Mouse (Mus musculus) liver, embryonic 14.5 days (tissue): ENCODE data around the gene Ints6l. TPM values are rescaled to one million over a fixed set of nuclear protein-coding genes. Genes with fewer than 3 reads are reported as not detected.
"Not testable (repeated sequence)": the region's sequence is repeated elsewhere in the genome, so short reads cannot be mapped to it uniquely, and the experiment has no call there.

ENCODE experiments used
- ATAC-seq: fragments of 200-750 bp; cut with Nextera tagmentation; 2 replicates; pipeline ENCODE4 v1.8.0; 2017; ENCODE audit warnings: moderate number of reproducible peaks, mild to moderate bottlenecking, moderate library complexity; ENCODE audit not compliant: insufficient read depth
- DNase-seq, 3 experiments: peaks; one replicate each; pipeline ENCODE4 v3.0.0-alpha.2; 2012 to 2013; ENCODE audit warnings: low read depth in 3 of 3, low spot score in 3 of 3
- H3K27ac ChIP-seq: fragments of 300-500 bp; sonication (generic); 2 replicates; pipeline ENCODE4 v1.5.1; 2014; ENCODE audit warnings: moderate library complexity, mild to moderate bottlenecking, control low read depth, inconsistent platforms
- H3K27me3 ChIP-seq: fragments of 300-500 bp; sonication (generic); 2 replicates; pipeline ENCODE4 v1.6.1; 2014; ENCODE audit warnings: mild to moderate bottlenecking, low read length, moderate library complexity; ENCODE audit not compliant: control insufficient read depth, insufficient read depth
- H3K36me3 ChIP-seq: fragments of 300-500 bp; sonication (generic); replicated peaks from 2 replicates; pipeline ENCODE4 v1.6.1; 2014; ENCODE audit warnings: low read depth; ENCODE audit not compliant: control insufficient read depth, insufficient read depth
- H3K4me1 ChIP-seq, 2 experiments: fragments of 200-500 bp in 1 of 2; fragments of 300-500 bp in 1 of 2; sonication (generic) in 1 of 2; replicated peaks; 2 replicates each; pipeline ENCODE4 v1.6.1; 2012 to 2014; ENCODE audit warnings: antibody characterized with exemption in 1 of 2, inconsistent platforms in 1 of 2, low read length in 1 of 2; ENCODE audit not compliant: control insufficient read depth in 2 of 2, insufficient read depth in 2 of 2
- H3K4me2 ChIP-seq: fragments of 300-500 bp; sonication (generic); 2 replicates; pipeline ENCODE4 v1.6.1; 2014; ENCODE audit warnings: low read depth, mild to moderate bottlenecking, control low read depth, moderate library complexity
- H3K4me3 ChIP-seq, 2 experiments: fragments of 200-500 bp in 1 of 2; fragments of 300-500 bp in 1 of 2; sonication (generic) in 1 of 2; 2 replicates each; pipeline ENCODE4 v1.5.1; 2012 to 2014; ENCODE audit warnings: low read depth in 2 of 2, low read length in 2 of 2, mild to moderate bottlenecking in 2 of 2, control low read depth in 1 of 2, inconsistent platforms in 1 of 2, moderate library complexity in 1 of 2; ENCODE audit not compliant: insufficient read depth in 1 of 2
- H3K9ac ChIP-seq: fragments of 300-500 bp; sonication (generic); replicated peaks from 2 replicates; pipeline ENCODE4 v1.6.1; 2014; ENCODE audit warnings: mild to moderate bottlenecking, control low read depth, moderate library complexity
- H3K9me3 ChIP-seq: fragments of 300-500 bp; sonication (generic); 2 replicates; pipeline ENCODE4 v1.6.1; 2016; ENCODE audit warnings: low read length, mixed read lengths; ENCODE audit not compliant: control insufficient read depth
- CTCF ChIP-seq: IDR thresholded peaks from 2 replicates; pipeline ENCODE4 v1.5.1; 2016; ENCODE audit warnings: antibody characterized with exemption, low read depth, control low read depth
- EP300 ChIP-seq: IDR thresholded peaks from 2 replicates; pipeline ENCODE4 v1.6.1; 2016; ENCODE audit warnings: antibody characterized with exemption, low read depth
- WGBS: fragments of 180-500 bp; shearing (Covaris S2); extraction: QIAGEN DNeasy Blood & Tissue Kit; methylation state at CpG from one replicate; pipeline ENCODE4 v1.1.7; 2014; ENCODE audit not compliant: insufficient replicate concordance; 5-methylcytosine and 5-hydroxymethylcytosine counted together
- polyA plus RNA-seq, 2 experiments: library from polyadenylated mRNA; depleted of rRNA in 1 of 2; stranded (reverse) in 1 of 2; unstranded in 1 of 2; fragments of >200 nt; fragmentation: Nextera tagmentation in 1 of 2; extraction: Ambion mirVana in 1 of 2; gene quantifications; 2 replicates each; pipeline versions ENCODE4 v1.2.1 to v1.2.3; 2012 to 2014

The Ints6l gene
- polyA plus RNA-seq, 2 experiments: 36.4 to 79.7 TPM

- H3K4me2 ChIP-seq: no peak overlapping the region
- no peak for ATAC-seq
- H3K27me3 ChIP-seq: no peaks in the 10 kb centered on the region
- 29% methylated on average over 1 of the region's 1 CpGs for WGBS
- DNase-seq: peak; percentile 45 to 49 (median 47)
- H3K9me3 ChIP-seq: no peaks in the 10 kb centered on the region
- H3K36me3 ChIP-seq: peaks cover 16% of the 10 kb centered on the region
- H3K27ac ChIP-seq: no peak overlapping the region
- no peak overlapping the region for H3K4me3 ChIP-seq
- TF ChIP-seq EP300 (no peak), CTCF (peak; percentile 77)
- H3K9ac ChIP-seq: no peak overlapping the region
- no peaks in the 10 kb centered on the region for H3K4me1 ChIP-seq
Observed at GRCm38 (mm10) chrX:56489758-56490157, 35.1 kb downstream of the Ints6l start.

DNA sequence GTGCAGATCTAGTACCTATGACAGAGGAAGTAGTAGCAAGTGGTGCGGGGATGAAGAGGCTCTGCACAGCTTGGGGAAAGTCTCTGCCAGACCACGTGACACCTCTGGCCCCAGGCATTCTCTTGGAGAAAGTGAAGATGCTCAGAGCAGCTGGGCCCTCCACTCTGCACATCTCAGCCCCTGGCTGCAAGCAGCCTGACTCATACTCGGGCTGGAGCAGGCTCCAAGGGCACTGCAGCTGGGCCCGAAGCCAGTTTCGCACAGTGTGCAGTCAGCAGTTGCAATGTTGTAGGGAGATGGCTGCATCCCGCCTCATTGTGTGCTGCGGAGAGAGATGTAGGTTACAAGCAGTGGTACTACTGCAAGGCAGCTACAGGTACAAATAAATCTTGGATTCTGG is 42.6 kb downstream of the Ints6l start:
- no peak overlapping the region for H3K4me3 ChIP-seq
- H3K4me2 ChIP-seq: no peak overlapping the region
- H3K9ac ChIP-seq: no peak overlapping the region
- ATAC-seq: no peak
- H3K27me3 ChIP-seq: no peaks in the 10 kb centered on the region
- no peaks in the 10 kb centered on the region for H3K9me3 ChIP-seq
- H3K36me3 ChIP-seq: peaks cover 28% of the 10 kb centered on the region
- WGBS: 77% methylated on average over 7 of the region's 7 CpGs
- TF ChIP-seq EP300: no peak
- no peak for TF ChIP-seq CTCF
- no peaks in the 10 kb centered on the region for H3K4me1 ChIP-seq
- no peak for DNase-seq
- H3K27ac ChIP-seq: no peak overlapping the region

DNA sequence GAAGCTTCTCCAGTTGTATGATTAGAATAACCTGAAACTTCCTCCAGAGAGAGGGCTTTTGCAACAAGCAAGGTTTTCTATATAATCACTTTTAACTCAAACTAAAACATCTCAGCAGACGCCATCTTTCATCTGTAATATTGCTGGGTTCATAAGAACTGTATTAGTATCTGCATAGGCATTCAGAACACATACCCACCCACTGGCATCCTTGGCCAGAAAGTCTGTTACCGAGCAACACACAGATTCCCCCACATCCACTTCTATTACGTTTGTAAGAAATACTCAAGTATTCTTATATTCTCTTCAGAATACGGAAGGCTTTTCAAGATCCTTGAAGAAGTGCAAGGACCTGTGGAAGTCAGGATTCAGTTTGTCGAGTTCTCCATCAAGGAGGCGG is 69.8 kb downstream of the Ints6l start, which contains the start of gene Gm10477:
TSS of gene Gm10477 (plus strand) at position 301 of the 400 bp plus-strand sequence.
- WGBS: 64% methylated on average over 6 of the region's 6 CpGs
- not testable (repeated sequence) for H3K36me3 ChIP-seq, H3K9me3 ChIP-seq, H3K27ac ChIP-seq, H3K9ac ChIP-seq, H3K4me2 ChIP-seq, ATAC-seq, DNase-seq, H3K27me3 ChIP-seq, H3K4me3 ChIP-seq, H3K4me1 ChIP-seq

- 9% methylated on average over 3 of the region's 3 CpGs for WGBS
- TF ChIP-seq EP300: no peak
- peak; percentile 76 for TF ChIP-seq CTCF
- no peaks in the 10 kb centered on the region for H3K36me3 ChIP-seq
- no peak overlapping the region for H3K4me2 ChIP-seq
- H3K4me1 ChIP-seq: no peaks in the 10 kb centered on the region
- ATAC-seq (no peak), DNase-seq (peak in 2 of 3 experiments; percentile 5 to 13)
- H3K4me3 ChIP-seq: no peak overlapping the region
- H3K27ac ChIP-seq: no peak overlapping the region
- H3K27me3 ChIP-seq: no peaks in the 10 kb centered on the region
- H3K9me3 ChIP-seq: no peaks in the 10 kb centered on the region
- H3K9ac ChIP-seq: no peak overlapping the region
Observed at GRCm38 (mm10) chrX:56531266-56531665, 76.6 kb downstream of the Ints6l start.

GRCm38 (mm10) chrX:56537162-56537561 is 82.5 kb downstream of the Ints6l start:
- TF ChIP-seq EP300 (no peak), CTCF (peak; percentile 53)
- DNase-seq: no peak

GRCm38 (mm10) chrX:56549506-56549905 is 94.8 kb downstream of the Ints6l start, which contains the start of gene Gm648:
TSS of gene Gm648 (minus strand) at chrX:56549606.
- ATAC-seq: no peak
- no peak for TF ChIP-seq EP300
- no peak for DNase-seq
- Histone ChIP-seq H3K4me2 (no peak within 1 kb of the TSS), H3K27ac (no peak within 1 kb of the TSS), H3K36me3 (no peaks in the 10 kb centered on the region), H3K27me3 (no peaks in the 10 kb centered on the region), H3K4me1 (no peaks in the 10 kb centered on the region), H3K9me3 (no peaks in the 10 kb centered on the region), H3K9ac (no peak within 1 kb of the TSS), H3K4me3 (no peak within 1 kb of the TSS)
- WGBS: 64% methylated on average over 7 of the region's 7 CpGs

More at GRCm38 (mm10) chrX:56537162-56537561, 82.5 kb downstream of the Ints6l start:
- Histone ChIP-seq H3K27me3 (no peaks in the 10 kb centered on the region), H3K36me3 (no peaks in the 10 kb centered on the region), H3K4me1 (no peaks in the 10 kb centered on the region), H3K4me2 (no peak overlapping the region), H3K27ac (no peak overlapping the region), H3K9ac (no peak overlapping the region), H3K9me3 (no peaks in the 10 kb centered on the region), H3K4me3 (no peak overlapping the region)
- WGBS: 50% methylated on average over 4 of the region's 4 CpGs
- no peak for ATAC-seq
